Mouse (Mus musculus) hematopoietic stem cell, adult 5-6 weeks (primary cell): ENCODE measurements around the gene Zfp467. TPM values are rescaled to one million over a fixed set of nuclear protein-coding genes. Genes with fewer than 3 reads are reported as not detected.
A peak's percentile ranks its signal among the peaks of the same experiment; 100 is the strongest.

Experiments used
- ATAC-seq, 2 experiments: fragments of 125-278 bp in 1 of 2; replicated peaks in 1 of 2; 2 replicates each; pipeline ENCODE4 v1.8.0; 2016 to 2017; ENCODE audit warnings: inconsistent platforms in 2 of 2, mild to moderate bottlenecking in 2 of 2, moderate number of reproducible peaks in 2 of 2, low read depth in 1 of 2, moderate TSS enrichment in 1 of 2; ENCODE audit not compliant: low FRiP score in 2 of 2, poor library complexity in 2 of 2, severe bottlenecking in 2 of 2, insufficient read depth in 1 of 2, low TSS enrichment in 1 of 2
- total RNA-seq: library from RNA; stranded (forward); fragments of 172-1452, 232-1000 nt; gene quantifications from 2 replicates; pipeline ENCODE4 v1.2.3, GENCODE M21; 2017

Gene Zfp467
- total RNA-seq: 8.6 and 9.8 TPM in 2 replicates

GRCm38 (mm10) chr6:48445181-48446101 is at the start of gene Zfp467:
Zfp467 (minus strand) TSS chr6:48445825.
- ATAC-seq: no peak

GRCm38 (mm10) chr6:48493136-48493730 is 47.6 kb upstream of the Zfp467 start:
- ATAC-seq: no peak

- ATAC-seq: no peak
Observed at GRCm38 (mm10) chr6:48491361-48491760, 45.7 kb upstream of the Zfp467 start.

DNA sequence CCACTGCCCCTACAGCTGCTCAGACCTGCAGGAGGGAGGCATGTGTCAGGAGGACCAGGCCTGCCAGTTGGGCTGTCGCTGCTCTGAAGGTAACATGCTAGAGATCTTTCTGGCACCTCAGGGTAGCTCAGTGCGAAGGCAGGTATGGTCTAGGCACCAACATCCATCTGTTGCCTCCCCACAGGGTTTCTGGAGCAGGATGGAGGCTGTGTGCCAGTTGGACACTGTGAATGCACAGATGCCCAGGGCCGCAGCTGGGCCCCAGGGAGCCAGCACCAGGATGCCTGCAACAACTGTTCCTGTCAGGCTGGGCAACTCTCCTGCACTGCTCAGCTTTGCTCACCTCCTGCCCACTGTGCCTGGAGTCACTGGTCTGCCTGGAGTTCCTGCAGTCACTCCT is 44.1 kb upstream of the Zfp467 start:
- ATAC-seq: no peak

DNA sequence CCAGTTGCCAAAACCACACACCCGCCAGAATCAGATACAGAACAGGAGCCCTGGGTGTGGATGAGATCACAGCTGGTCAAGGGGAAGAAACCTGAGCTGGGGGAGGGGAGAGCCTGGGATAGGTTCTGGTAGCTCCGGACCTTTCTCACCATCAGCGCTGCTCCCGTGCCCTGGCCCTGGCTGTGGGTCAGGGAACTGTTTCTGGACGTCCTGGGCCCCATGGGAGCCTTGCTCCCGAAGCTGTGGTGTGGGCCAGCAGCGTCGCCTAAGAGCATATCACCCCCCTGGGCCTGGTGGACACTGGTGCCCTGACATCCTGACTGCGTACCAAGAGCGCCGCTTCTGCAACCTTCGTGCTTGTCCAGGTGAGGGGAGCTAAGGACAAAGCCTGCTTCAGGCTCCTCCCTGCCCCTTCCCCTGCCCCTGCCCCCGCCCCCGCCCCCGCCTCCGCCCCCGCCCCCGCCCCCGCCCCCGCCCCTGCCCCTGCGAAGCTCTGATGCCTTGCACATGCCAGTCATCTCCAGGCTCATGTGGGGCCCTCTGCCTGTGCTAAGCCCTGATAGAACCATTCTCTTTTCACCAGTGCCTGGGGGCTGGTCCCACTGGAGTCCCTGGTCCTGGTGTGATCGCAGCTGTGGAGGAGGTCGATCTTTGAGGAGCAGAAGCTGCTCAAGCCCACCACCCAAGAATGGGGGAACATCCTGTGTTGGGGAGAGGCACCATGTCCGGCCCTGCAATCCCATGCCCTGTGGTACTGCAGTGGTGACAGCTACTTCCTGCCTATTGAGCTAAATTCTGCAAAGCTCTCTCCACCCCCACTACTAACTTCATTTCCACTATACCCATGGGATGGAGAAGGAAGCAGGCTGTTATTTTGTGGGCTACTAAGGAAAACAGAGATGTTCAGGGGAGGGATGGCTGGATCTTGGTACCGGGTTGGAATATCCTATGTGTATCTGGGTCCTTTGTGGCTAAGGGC is 42.4 kb upstream of the Zfp467 start:
- peak in 1 of 2 experiments; percentile 56; a peak in 2 of 4 replicates for ATAC-seq

DNA sequence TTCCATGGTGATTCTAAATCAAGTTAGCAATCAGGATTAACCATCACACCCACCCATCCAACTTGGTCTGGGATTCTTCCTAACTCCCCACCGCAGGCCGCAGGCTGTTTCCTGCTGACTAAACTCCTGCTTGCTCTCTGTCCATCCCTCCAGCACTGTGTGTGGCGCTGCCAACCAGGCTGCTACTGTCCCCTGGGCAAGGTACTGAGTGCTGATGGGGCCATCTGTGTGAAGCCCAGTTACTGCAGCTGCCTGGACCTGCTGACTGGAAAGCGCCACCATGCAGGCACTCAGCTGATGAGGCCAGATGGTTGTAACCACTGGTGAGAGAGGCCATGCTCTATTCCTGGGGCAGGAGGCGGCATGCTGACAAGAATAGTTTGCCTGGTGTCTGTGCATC is 36.9 kb upstream of the Zfp467 start:
- ATAC-seq: 0 out of 4 replicates have a peak, but pooled peaks have one; percentile 20 to 33

DNA sequence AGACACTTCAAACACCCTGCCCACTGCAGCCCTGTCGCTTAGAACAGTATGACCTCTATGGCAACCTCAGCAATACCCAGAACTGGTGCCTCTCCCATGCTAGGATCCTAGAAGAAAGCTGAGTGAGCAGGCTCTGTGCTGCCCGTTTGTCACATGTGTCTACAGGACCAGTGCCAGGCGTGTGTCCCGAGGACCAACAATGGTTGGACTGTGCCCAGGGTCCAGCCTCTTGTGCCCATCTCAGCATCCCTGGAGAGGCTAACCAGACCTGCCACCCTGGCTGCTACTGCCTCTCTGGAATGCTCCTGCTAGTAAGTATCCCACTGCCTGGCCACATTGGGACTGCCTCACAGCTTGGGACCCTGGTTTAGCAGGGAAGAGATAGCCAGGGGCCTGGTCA is 32.8 kb upstream of the Zfp467 start:
- no peak for ATAC-seq

GRCm38 (mm10) chr6:48470739-48471138 is 25.1 kb upstream of the Zfp467 start:
- ATAC-seq: no peak

GRCm38 (mm10) chr6:48467490-48467889 is 21.9 kb upstream of the Zfp467 start:
- no peak for ATAC-seq

DNA sequence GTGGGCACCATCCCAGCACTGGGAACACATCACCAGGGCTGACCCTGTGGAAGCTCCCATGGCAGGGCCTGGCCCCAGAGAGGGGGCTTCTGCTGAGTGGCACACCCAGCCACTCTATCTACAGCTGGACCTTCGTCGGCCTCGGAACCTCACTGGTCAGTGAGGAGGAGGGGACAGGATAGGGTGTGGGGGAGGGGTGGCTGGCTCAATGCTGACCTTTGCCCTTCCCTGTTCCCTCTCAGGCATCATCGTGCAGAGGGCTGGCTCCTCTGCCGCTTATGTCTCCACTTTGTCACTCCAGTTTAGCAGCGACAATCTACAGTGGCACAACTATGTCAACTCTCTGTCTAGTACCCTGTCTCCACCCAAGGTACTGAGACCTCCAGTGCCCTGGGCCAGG is 21.1 kb upstream of the Zfp467 start:
- ATAC-seq: no peak

DNA sequence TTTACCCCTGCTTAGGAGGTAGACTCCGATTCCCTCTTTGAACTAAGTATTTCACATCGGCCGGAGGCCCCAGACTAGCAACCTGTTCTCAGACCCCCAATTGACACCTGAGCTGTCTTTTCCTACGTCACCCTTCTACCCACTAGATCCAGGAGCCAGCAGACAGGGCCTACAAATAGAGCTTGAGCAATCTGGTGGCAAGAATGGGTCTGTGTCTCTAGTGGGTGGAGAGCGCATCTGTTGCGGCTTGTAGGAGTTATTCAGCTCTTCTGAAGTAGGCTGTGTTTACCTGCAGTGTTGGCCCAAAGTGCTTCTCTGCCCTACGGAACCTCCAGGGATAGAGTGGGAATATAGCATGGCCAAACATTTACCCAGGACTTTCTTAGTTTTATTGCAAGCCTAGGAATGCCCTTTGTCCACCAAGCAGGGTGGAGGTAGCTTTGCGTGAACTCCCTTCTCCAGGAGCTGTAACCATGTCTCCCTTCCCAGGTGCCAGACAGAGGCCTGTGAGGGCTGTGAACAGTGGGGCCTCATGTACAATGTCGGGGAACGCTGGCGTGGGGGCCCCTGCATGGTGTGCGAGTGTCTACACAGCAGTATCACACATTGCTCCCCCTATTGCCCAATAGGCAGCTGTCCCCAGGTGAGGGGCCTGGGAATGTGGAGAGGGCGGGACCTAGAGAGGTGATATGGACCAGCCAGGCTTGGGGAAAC is 19.5 kb upstream of the Zfp467 start:
- no peak for ATAC-seq

- ATAC-seq: no peak
Observed at GRCm38 (mm10) chr6:48452771-48453170, 7.1 kb upstream of the Zfp467 start.

DNA sequence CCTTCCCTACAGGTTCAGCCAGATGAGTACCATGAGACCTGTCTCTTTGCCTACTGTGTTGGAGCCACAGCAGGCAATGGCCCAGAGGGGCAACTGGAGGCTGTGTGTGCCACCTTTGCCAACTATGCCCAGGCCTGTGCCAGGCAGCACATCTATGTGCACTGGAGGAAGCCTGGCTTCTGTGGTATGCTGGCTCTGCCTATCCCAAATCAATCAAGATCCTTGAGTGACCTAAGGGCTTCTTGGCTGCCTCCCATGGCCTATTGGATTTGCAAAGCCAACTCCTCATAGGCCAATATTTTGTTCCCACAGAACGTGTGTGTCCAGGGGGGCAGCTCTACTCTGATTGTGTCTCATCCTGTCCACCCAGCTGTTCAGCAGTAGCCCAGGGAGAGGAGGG is 6.5 kb upstream of the Zfp467 start:
- ATAC-seq: no peak

GRCm38 (mm10) chr6:48448527-48448926 is 2.9 kb upstream of the Zfp467 start:
- no peak for ATAC-seq

DNA sequence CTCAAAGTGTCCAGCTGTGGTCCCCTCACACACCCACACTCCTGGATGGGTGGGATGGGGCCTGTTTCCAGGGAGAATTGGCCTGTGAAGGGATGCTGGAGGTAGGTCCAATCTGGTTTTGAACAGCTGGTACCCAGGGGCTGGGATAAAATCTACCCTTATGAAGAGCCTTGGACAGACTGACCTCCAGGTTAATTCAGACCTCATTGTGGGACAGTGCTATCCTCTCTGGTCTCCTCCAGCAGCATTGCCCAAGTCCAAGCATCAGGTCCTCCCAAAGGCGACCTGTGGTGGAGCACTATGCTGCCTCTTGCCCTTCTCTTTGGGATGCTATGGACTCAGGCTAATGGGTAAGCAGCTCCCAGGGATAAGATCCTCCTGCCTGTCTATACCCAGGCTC is 2.3 kb upstream of the Zfp467 start, which contains the start of gene Sspo:
Gene Sspo (plus strand): TSS at position 301 of the 400 bp plus-strand sequence.
- ATAC-seq: no peak

DNA sequence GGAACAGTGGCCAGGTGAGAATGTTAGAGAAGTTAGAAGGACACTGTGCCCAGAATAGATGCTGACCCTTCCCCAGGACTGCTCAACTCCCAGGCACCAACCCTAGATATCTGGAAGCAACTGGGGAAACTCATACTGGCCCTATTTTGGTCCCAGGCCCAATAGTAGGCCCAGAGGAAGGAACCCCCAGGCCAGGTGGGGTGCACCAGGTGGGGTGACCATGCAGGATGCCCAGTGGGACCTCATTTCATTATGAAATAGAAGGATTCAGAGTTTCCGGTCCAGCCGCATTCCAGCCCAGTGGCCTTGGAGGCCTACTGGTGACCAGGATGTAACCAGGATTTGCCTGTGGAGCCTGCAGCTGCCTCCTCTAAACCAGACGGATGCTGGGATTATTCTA is 1.3 kb upstream of the Zfp467 start:
- ATAC-seq: no peak

GRCm38 (mm10) chr6:48446256-48446655 is 631 bp upstream of the Zfp467 start:
- no peak for ATAC-seq
